8 mouse cellular contexts compared by ENCODE assay signal in genomic region chr15:86057908-86058307, GRCm38 (mm10). TPM values are rescaled to one million over a fixed set of nuclear protein-coding genes. Genes with fewer than 3 reads are reported as not detected.
DNase-seq lines count a peak whose midpoint lies in the region; ATAC-seq and TF ChIP-seq lines count a peak whose summit lies in the region.

No protein-coding gene starts in this region.

- TF ChIP-seq POLR2A in ES-Bruce4 (IDR thresholded peaks at IDR 0.05; ENCODE audit: insufficient read depth, low read length), result no peak

- whole genome bisulfite sequencing in forebrain, embryonic 13.5 days, result 6% methylated on average over 7 of the region's 7 CpGs
- WGBS in liver, embryonic 14.5 days (ENCODE audit: insufficient replicate concordance), result 15% methylated on average over 7 of the region's 7 CpGs

- no peak for ATAC-seq in erythroblast, adult 5-6 weeks (replicated peaks; ENCODE audit: low FRiP score, poor library complexity, severe bottlenecking)
- peak; percentile 13; the same call in 1 of the 2 replicates for ATAC-seq in forebrain, embryonic 13.5 days
- no peak for ATAC-seq in liver, embryonic 14.5 days (ENCODE audit: insufficient read depth)

- peaks cover 20% of the 10 kb centered on the region for H3K36me3 ChIP-seq in erythroblast, embryonic 14.5 days (ENCODE audit: control insufficient read depth)
- H3K36me3 ChIP-seq in ES-Bruce4 (ENCODE audit: control insufficient read depth, insufficient read depth, low read length, poor library complexity, severe bottlenecking), result no peaks in the 10 kb centered on the region
- no peaks in the 10 kb centered on the region for H3K36me3 ChIP-seq in forebrain, embryonic 13.5 days (ENCODE audit: poor library complexity, severe bottlenecking)
- H3K36me3 ChIP-seq in liver, embryonic 14.5 days (replicated peaks; ENCODE audit: control insufficient read depth, insufficient read depth, low read depth), result no peaks in the 10 kb centered on the region

- no peak overlapping the region for H3K27ac ChIP-seq in ES-Bruce4 (ENCODE audit: insufficient read depth, low read length)
- H3K27ac ChIP-seq in forebrain, embryonic 13.5 days, result peak overlapping the region; percentile 71
- H3K27ac ChIP-seq in liver, embryonic 14.5 days, result no peak overlapping the region

- DNase-seq in liver, embryonic 14.5 days (ENCODE audit: low read depth in 3 of 3, low spot score in 3 of 3), result no peak
- DNase-seq in adrenal gland, adult 2 months, result no peak
- no peak for DNase-seq in adrenal gland, adult (ENCODE audit: inconsistent age in 2 of 2, low spot score in 1 of 2)
- no peak for DNase-seq in testis, postnatal 10 days (ENCODE audit: low spot score)

- H3K4me2 ChIP-seq in forebrain, embryonic 13.5 days, result peak overlapping the region; percentile 78
- peak overlapping the region; percentile 72 for H3K4me2 ChIP-seq in liver, embryonic 14.5 days (ENCODE audit: low read depth)

- TF ChIP-seq EP300 in ES-Bruce4 (IDR thresholded peaks at IDR 0.05; ENCODE audit: insufficient read depth, low read depth, low read length), result no peak
- TF ChIP-seq EP300 in liver, embryonic 14.5 days (IDR thresholded peaks at IDR 0.05; ENCODE audit: low read depth), result no peak

- no peaks in the 10 kb centered on the region; the same call in 1 of the 2 replicates for H3K9me3 ChIP-seq in erythroblast, embryonic 14.5 days (ENCODE audit: control insufficient read depth, low read length)
- H3K9me3 ChIP-seq in ES-Bruce4 (replicated peaks; ENCODE audit: control insufficient read depth, insufficient read depth, low read length, poor library complexity, severe bottlenecking), result no peaks in the 10 kb centered on the region
- H3K9me3 ChIP-seq in forebrain, embryonic 13.5 days (replicated peaks), result no peaks in the 10 kb centered on the region
- H3K9me3 ChIP-seq in liver, embryonic 14.5 days (ENCODE audit: control insufficient read depth, low read length), result no peaks in the 10 kb centered on the region

- peaks cover 6% of the 10 kb centered on the region for H3K27me3 ChIP-seq in erythroblast, embryonic 14.5 days (ENCODE audit: control insufficient read depth)
- H3K27me3 ChIP-seq in ES-Bruce4 (ENCODE audit: control insufficient read depth, insufficient read depth, low read length, poor library complexity, severe bottlenecking), result no peaks in the 10 kb centered on the region
- no peaks in the 10 kb centered on the region for H3K27me3 ChIP-seq in forebrain, embryonic 13.5 days
- no peaks in the 10 kb centered on the region for H3K27me3 ChIP-seq in liver, embryonic 14.5 days (ENCODE audit: control insufficient read depth, insufficient read depth, low read length)

- peak overlapping the region; percentile 86 for H3K4me3 ChIP-seq in erythroblast, embryonic 14.5 days (replicated peaks)
- H3K4me3 ChIP-seq in ES-Bruce4 (ENCODE audit: low read depth, low read length), result peak overlapping the region; percentile 84
- peak overlapping the region; percentile 81 for H3K4me3 ChIP-seq in forebrain, embryonic 13.5 days
- peak overlapping the region; percentile 60 to 62 for H3K4me3 ChIP-seq in liver, embryonic 14.5 days (ENCODE audit: insufficient read depth in 1 of 2, low read depth in 2 of 2, low read length in 2 of 2)

- peak overlapping the region; percentile 92 for H3K9ac ChIP-seq in ES-Bruce4 (ENCODE audit: low read depth, poor library complexity, severe bottlenecking)
- peak overlapping the region; percentile 98 for H3K9ac ChIP-seq in forebrain, embryonic 13.5 days
- H3K9ac ChIP-seq in liver, embryonic 14.5 days (replicated peaks), result peak overlapping the region; percentile 67

- TF ChIP-seq CTCF in ES-Bruce4 (IDR thresholded peaks at IDR 0.05; ENCODE audit: low read depth, low read length), result no peak
- TF ChIP-seq CTCF in liver, embryonic 14.5 days (IDR thresholded peaks at IDR 0.05; ENCODE audit: low read depth), result no peak

- H3K4me1 ChIP-seq in erythroblast, embryonic 14.5 days (ENCODE audit: control insufficient read depth), result peaks cover 95% of the 10 kb centered on the region
- H3K4me1 ChIP-seq in ES-Bruce4 (ENCODE audit: control insufficient read depth, insufficient read depth, low read length), result peaks cover 3% of the 10 kb centered on the region
- H3K4me1 ChIP-seq in forebrain, embryonic 13.5 days, result peaks cover 47% of the 10 kb centered on the region
- H3K4me1 ChIP-seq in liver, embryonic 14.5 days (replicated peaks; ENCODE audit: control insufficient read depth in 2 of 2, insufficient read depth in 2 of 2, low read length in 1 of 2), result peaks cover 36 to 58% of the 10 kb centered on the region in 2 experiments

RNA-seq across cellular contexts. Expression of gene Gramd4, which starts 0.4 kb away (rescaled TPM):
- polyA plus RNA-seq in erythroblast, embryonic 14.5 days (2012), result 1.5 and 2.3 TPM in 2 replicates
- total RNA-seq in erythroblast, adult 5-6 weeks (2015; ENCODE audit: low replicate concordance), result 3.3 and 7.3 TPM in 2 replicates
- total RNA-seq in erythroblast, adult 5-6 weeks (2017; ENCODE audit: low replicate concordance), result 8.4 and 11.0 TPM in 2 replicates
- 22.6 TPM in 2 replicates for polyA plus RNA-seq in ES-Bruce4 (2011; ENCODE audit: insufficient read depth, insufficient read length, low read depth, missing spikeins)
- 30.1 and 31.6 TPM in 2 replicates for polyA plus RNA-seq in forebrain, embryonic 13.5 days (2015; fragmentation: Nextera tagmentation; extraction: Ambion mirVana)
- polyA plus RNA-seq in liver, embryonic 14.5 days (2012; rRNA removed), result 6.1 and 7.5 TPM in 2 replicates
- polyA plus RNA-seq in liver, embryonic 14.5 days (2014; fragmentation: Nextera tagmentation; extraction: Ambion mirVana), result 2.5 and 4.0 TPM in 2 replicates
- 10 to 100 TPM; 13.8 to 19.5 TPM for total RNA-seq in adrenal gland, adult 2 months (2021)
- polyA plus RNA-seq in adrenal gland, adult 2 months (2012; rRNA removed), result 10.5 and 11.3 TPM in 2 replicates

RNA-seq across cellular contexts. Expression of gene Celsr1, which starts 24.3 kb away (rescaled TPM):
- 0.01 TPM in 1 of 2 replicates, not detected in the other for polyA plus RNA-seq in erythroblast, embryonic 14.5 days (2012)
- 0.38 and 1.5 TPM in 2 replicates for total RNA-seq in erythroblast, adult 5-6 weeks (2015; ENCODE audit: low replicate concordance)
- 0.60 and 0.98 TPM in 2 replicates for total RNA-seq in erythroblast, adult 5-6 weeks (2017; ENCODE audit: low replicate concordance)
- 8.0 and 10.2 TPM in 2 replicates for polyA plus RNA-seq in ES-Bruce4 (2011; ENCODE audit: insufficient read depth, insufficient read length, low read depth, missing spikeins)
- 6.6 and 7.1 TPM in 2 replicates for polyA plus RNA-seq in forebrain, embryonic 13.5 days (2015; fragmentation: Nextera tagmentation; extraction: Ambion mirVana)
- polyA plus RNA-seq in liver, embryonic 14.5 days (2012; rRNA removed), result 0.11 and 0.12 TPM in 2 replicates
- polyA plus RNA-seq in liver, embryonic 14.5 days (2014; fragmentation: Nextera tagmentation; extraction: Ambion mirVana), result 0.06 and 0.09 TPM in 2 replicates
- total RNA-seq in adrenal gland, adult 2 months (2021), result 1 to 10 TPM; 4.7 to 7.7 TPM
- polyA plus RNA-seq in adrenal gland, adult 2 months (2012; rRNA removed), result 1.2 and 1.8 TPM in 2 replicates
